Mouse (Mus musculus) T-helper 2 cell (primary cell): ENCODE data around the gene Sumf1.

ENCODE experiments used
- in situ Hi-C: fragments of 300-600 bp; cut with MboI, MseI; formaldehyde crosslinking; loops from one replicate; pipeline ENCODE4 v1.15.1; 2025; ENCODE audit warnings: high pct_unique_total_duplicates

Sumf1 gene

GRCm38 (mm10) chr6:108206914-108207566 is 21.7 kb upstream of the Sumf1 start:
- in situ Hi-C loops, result loop anchor here (10.0 kb wide), 1 partner anchor 112 kb away; no protein-coding TSS in a partner anchor

GRCm38 (mm10) chr6:108206145-108206544 is 20.8 kb upstream of the Sumf1 start:
- in situ Hi-C loops, result loop anchor here (10.0 kb wide), 1 partner anchor 111 kb away; no protein-coding TSS in a partner anchor

GRCm38 (mm10) chr6:108204322-108204721 is 18.9 kb upstream of the Sumf1 start:
- in situ Hi-C loops, result loop anchor here (10.0 kb wide), 1 partner anchor 110 kb away; no protein-coding TSS in a partner anchor

- in situ Hi-C loops, result no loop called here
These were observed 12.9 kb upstream of the Sumf1 start for GRCm38 (mm10) chr6:108198286-108198685.

- in situ Hi-C loops, result no loop called here
These were observed 11.7 kb upstream of the Sumf1 start for GRCm38 (mm10) chr6:108197117-108197516.

GRCm38 (mm10) chr6:108196665-108197064 is 11.3 kb upstream of the Sumf1 start:
- in situ Hi-C loops, result no loop called here

GRCm38 (mm10) chr6:108192632-108193031 is 7.2 kb upstream of the Sumf1 start:
- in situ Hi-C loops, result no loop called here

GRCm38 (mm10) chr6:108190690-108191089 is 5.3 kb upstream of the Sumf1 start:
- in situ Hi-C loops, result no loop called here

GRCm38 (mm10) chr6:108185685-108186009 is 265 bp upstream of the Sumf1 start:
- in situ Hi-C loops, result no loop called here

GRCm38 (mm10) chr6:108179087-108179486 is 6.3 kb downstream of the Sumf1 start:
- in situ Hi-C loops, result no loop called here

- in situ Hi-C loops, result no loop called here
These were observed 11.2 kb downstream of the Sumf1 start for GRCm38 (mm10) chr6:108174181-108174580.

GRCm38 (mm10) chr6:108172219-108172618 is 13.2 kb downstream of the Sumf1 start:
- in situ Hi-C loops, result no loop called here

- in situ Hi-C loops, result no loop called here
These were observed 15.9 kb downstream of the Sumf1 start for GRCm38 (mm10) chr6:108169466-108169865.

GRCm38 (mm10) chr6:108168723-108169122 is 16.7 kb downstream of the Sumf1 start:
- in situ Hi-C loops, result no loop called here

GRCm38 (mm10) chr6:108167946-108168680 is 17.3 kb downstream of the Sumf1 start:
- in situ Hi-C loops, result no loop called here

GRCm38 (mm10) chr6:108165598-108165997 is 19.8 kb downstream of the Sumf1 start:
- in situ Hi-C loops, result no loop called here

GRCm38 (mm10) chr6:108164935-108165334 is 20.4 kb downstream of the Sumf1 start:
- in situ Hi-C loops, result no loop called here

GRCm38 (mm10) chr6:108160608-108161007 is 24.8 kb downstream of the Sumf1 start:
- in situ Hi-C loops, result no loop called here

GRCm38 (mm10) chr6:108156881-108157280 is 28.5 kb downstream of the Sumf1 start:
- in situ Hi-C loops, result no loop called here

- in situ Hi-C loops, result no loop called here
These were observed 31.1 kb downstream of the Sumf1 start for GRCm38 (mm10) chr6:108154243-108154642.

GRCm38 (mm10) chr6:108152661-108153269 is 32.6 kb downstream of the Sumf1 start:
- in situ Hi-C loops, result no loop called here

GRCm38 (mm10) chr6:108152081-108152480 is 33.3 kb downstream of the Sumf1 start:
- in situ Hi-C loops, result no loop called here

- in situ Hi-C loops, result no loop called here
These were observed 36.1 kb downstream of the Sumf1 start for GRCm38 (mm10) chr6:108149235-108149634.
